Mouse (Mus musculus): ENCODE data around the gene Tenm2.

GRCm38 (mm10) chr11:36153011-36153410, 1082.8 kb downstream of the Tenm2 start:
- TF ChIP-seq CHD2 (IDR thresholded peaks at IDR 0.05; ENCODE audit: low read length) (no peak), CHD1 (IDR thresholded peaks at IDR 0.05; ENCODE audit: low read depth, low read length) (no peak), TBP (conservative IDR thresholded peaks at IDR 0.05; ENCODE audit: low read depth, low read length) (no peak), MAZ (IDR thresholded peaks at IDR 0.05; ENCODE audit: low read depth, low read length) (no peak)
